In the genomic region with DNA sequence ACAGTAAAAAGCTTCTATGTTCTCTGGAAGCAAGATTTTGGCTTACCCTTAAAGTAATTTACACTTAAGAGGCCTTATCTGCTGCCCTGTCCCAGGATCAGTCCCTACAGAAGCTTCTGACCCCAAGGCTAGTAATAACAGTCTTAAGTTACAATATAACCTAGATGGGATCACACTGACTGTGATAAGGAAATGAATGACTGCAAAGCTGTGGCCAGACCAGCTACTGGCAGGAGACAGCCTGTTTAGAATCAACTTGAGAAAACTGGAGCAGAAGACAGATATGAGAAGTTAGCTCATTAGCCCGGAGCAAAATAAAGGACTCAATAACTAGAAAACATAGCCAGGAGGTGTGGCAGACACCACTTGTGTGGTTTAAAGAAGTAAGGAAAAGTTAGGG, we compare ENCODE assay signal across 20 mouse cellular contexts.
"Had no signal": no experiment of that assay in that cellular context is flagged by ENCODE, and none has a peak within 500 bp of the region (broad histone marks: within the 10 kb centered on the region; RNA-seq: fewer than 3 reads in every experiment).

No protein-coding gene starts in this region.

- H3K27me3 ChIP-seq: lung, embryonic 15.5 days; midbrain, embryonic 13.5 days; midbrain, embryonic 15.5 days; neural tube, embryonic 12.5 days had no signal

- DNase-seq: liver, postnatal 0 days; lung, adult 2 months; lung, postnatal 14 days; lung, postnatal 36 days; retina, postnatal 1 day; right cerebral cortex, adult 18-20 months; right cerebral cortex, postnatal 25 days; right cerebral cortex, postnatal 4 days; spleen, adult 18-20 months; thymus, adult 18-20 months; thymus, postnatal 14 days; thymus, postnatal 36 days had no signal

- H3K4me1 ChIP-seq: midbrain, embryonic 13.5 days; midbrain, embryonic 15.5 days; neural tube, embryonic 12.5 days had no signal

- H3K27ac ChIP-seq: lung, embryonic 15.5 days; macrophage; midbrain, embryonic 13.5 days; midbrain, embryonic 15.5 days; neural tube, embryonic 12.5 days had no signal

- ATAC-seq: liver, postnatal 0 days; lung, postnatal 0 days; midbrain, embryonic 13.5 days; midbrain, embryonic 15.5 days had no signal

- H3K9ac ChIP-seq: liver, postnatal 0 days; lung, embryonic 15.5 days; midbrain, embryonic 13.5 days; midbrain, embryonic 15.5 days; neural tube, embryonic 12.5 days had no signal

- H3K4me3 ChIP-seq: lung, embryonic 15.5 days; megakaryocyte, embryonic 14.5 days; midbrain, embryonic 13.5 days; midbrain, embryonic 15.5 days; neural tube, embryonic 12.5 days had no signal

- H3K9me3 ChIP-seq: lung, embryonic 15.5 days; midbrain, embryonic 13.5 days; midbrain, embryonic 15.5 days; neural tube, embryonic 12.5 days had no signal

- H3K36me3 ChIP-seq: lung, embryonic 15.5 days; midbrain, embryonic 13.5 days; midbrain, embryonic 15.5 days; neural tube, embryonic 12.5 days had no signal

- H3K4me2 ChIP-seq: lung, embryonic 15.5 days; midbrain, embryonic 11.5 days; midbrain, embryonic 13.5 days; midbrain, embryonic 15.5 days; neural tube, embryonic 12.5 days had no signal
